Mouse (Mus musculus): ENCODE data around the gene Slc6a9.
A peak's percentile ranks its signal among the peaks of the same experiment; 100 is the strongest.

Slc6a9 gene

DNA sequence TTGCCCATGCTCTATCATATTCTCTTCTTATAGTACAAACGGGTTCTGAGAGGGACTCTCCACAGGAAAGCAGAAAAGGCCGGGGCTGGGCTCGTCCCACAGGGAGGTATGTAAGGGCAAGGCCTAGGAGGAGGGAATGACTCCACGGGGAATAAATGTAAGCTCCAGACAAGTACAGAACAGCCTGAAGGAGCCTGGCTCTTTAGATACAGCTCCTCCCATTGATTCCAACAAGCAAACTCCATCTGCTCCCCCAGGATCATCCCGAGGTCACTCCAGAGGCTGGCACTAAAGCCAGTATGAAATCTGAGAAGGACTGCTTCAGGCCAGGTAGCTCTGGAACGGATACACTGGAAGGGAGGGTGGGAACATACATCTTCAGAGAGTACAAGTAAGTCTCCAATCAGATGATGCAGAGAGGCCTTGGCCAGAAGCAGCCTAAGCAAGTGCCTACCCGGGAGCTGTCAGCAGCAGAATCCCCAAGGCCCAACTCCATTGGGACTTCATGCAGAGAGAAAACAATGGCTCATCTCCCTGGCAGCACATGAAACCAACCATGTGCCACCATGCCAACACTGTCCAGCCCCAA lies 78.5 kb downstream of the Slc6a9 start:
- no peak for ATAC-seq (ENCODE audit: low TSS enrichment)

DNA sequence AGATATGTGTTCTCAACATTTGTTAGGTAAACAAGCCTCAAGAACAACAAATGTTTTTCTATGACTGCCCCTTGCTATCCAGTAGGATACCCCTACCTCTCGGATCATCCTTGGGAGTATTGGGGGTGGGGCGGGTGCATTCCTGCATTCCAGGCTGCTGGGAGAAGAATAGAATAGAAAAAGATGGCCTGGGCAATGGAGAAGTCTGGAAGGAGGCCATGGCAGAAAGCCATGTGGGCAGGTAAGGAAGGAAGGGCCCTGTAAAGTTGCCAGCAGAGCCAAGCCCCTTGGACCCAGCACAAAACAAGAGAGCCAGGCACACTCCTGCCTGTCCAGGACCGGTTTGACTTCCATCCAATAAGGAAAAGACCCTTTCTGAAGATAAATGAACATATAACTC lies 79.1 kb downstream of the Slc6a9 start:
- ATAC-seq (ENCODE audit: low TSS enrichment) = no peak

DNA sequence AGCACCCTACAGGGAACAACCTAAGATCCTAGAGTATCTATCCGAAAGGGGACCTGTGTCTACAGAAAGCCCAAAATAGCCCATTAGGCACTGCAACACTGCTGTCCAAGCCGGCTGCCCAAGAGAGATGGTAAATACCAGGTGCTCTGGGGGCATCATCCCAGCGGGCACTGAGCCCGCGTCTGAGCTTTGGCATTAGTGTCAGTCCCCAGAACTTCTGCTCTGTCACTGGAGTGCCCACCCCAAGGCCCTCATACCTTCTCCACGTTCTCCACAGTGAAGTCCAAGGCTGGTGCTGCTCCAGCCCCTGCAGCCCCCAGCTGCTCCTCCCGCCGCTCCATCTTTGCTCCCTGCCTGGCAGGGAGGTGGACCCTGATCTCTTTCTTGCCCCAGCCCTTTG lies 79.7 kb downstream of the Slc6a9 start:
- 0 out of 2 replicates have a peak, but pooled peaks have one; percentile 2 for ATAC-seq (ENCODE audit: low TSS enrichment)

DNA sequence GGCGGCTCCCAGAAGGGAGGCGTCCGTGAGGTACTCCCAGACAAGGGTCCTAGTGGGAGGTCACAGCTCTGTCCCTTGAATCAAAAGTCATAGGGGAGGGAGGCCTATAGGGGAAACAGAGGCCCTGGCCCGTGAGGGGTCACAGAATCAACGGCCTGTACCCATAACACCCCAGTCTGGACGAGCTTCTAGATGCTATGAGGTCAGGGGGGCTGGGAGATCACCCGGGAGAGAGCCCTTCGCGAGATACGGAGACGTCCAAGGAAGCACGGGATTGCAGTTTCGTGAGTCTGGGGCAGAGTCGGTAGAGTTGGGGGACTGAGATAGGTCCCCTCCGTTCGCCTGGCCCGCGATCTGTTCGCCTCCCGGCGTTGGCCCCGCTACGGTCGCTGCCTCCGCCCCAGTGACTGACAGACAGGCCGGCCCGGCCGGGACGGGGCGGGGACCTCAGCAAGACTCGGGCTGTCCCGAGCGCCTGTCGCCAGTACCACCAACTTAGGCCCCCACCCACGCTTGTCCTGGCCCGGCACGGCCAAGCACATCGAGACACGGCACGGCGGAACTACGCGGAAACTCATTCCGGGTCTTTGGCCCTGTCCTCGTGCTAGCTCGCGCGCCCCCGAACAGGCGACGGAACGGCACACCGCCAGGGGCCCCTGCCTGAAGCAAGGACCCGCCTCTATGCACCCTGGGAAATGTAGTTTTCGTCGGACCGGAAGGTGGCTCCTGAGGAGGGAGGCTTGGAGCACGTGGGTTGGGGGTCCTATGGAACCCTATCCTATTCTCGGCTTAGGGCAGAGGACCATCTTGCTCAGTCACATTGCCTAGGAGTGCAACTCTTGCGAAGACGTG lies 80.5 kb downstream of the Slc6a9 start, which contains the start of gene Ipo13:
Ipo13 (minus strand) TSS at position 409 of the 852 bp plus-strand sequence.
- ATAC-seq (ENCODE audit: low TSS enrichment) = peak; percentile 85

DNA sequence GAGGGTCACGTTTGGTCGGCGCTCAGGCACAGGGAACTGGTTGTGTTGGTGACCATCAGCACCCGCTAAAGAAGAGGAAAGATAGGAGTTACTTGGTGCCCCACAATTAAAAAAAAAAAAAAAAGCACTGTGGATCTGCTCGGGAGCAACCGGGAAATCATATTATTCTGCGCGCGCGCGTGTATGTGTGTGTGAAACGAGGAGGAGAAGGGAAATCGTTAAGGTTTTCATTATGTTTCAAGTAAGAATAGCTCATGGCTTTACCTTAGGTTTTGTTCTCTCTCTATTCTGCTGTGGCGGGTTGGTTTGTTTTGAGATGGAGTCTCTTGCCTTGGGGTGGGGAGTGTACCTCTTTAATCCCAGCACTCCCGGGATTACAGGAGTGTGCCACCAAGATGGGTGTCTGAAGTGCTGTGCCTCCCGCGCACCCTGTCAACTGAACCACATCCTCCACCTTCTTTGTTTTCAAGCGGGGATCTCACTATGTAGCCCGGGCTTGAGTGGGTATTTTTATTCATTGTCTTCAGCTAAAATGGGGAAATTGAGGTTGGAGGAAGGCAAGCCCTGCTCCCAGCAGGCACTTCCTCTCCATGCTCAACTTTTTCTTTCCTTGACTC lies 81.3 kb downstream of the Slc6a9 start:
- ATAC-seq (ENCODE audit: low TSS enrichment) = peak; percentile 36; the same call in 1 of the 2 replicates

DNA sequence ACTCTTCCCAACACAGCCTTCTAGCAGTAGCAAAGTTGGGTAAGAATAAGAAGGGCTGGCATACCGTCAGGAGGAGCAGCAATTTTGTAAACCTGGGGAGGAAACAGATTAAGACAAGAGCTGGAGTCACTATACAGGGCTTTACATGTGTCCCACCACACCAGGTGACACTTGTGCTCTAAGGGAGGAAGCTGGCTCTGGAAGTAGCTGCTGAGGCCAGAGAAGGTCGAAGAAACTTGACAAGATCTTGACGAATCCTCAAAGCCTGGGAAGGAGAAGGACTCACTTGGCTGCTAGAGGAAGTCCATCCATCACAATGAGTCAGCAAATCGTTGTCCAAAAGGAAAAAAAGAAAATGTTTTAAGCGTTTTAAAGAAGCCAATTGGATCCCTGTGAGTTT lies 82.1 kb downstream of the Slc6a9 start:
- no peak for ATAC-seq (ENCODE audit: low TSS enrichment)

DNA sequence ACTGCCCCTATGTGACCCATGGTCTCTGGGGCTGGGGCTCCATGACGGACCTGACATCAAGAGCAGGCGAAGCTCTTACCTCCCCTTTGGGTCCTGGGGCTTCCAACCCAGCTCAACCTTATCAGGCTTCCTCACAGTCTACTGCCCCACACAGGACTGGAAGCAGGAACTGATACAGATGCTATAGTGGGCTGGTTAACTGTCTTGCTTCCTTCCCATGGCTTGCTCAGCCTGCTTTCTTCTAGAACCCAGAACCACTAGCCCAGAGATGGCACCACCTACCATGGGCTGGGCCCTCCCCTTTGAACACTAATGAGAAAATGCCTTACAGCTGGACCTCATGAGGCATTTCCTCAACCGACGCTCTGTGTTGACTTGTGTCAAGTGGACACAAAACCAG lies 83.1 kb downstream of the Slc6a9 start:
- ATAC-seq (ENCODE audit: low TSS enrichment) = no peak

DNA sequence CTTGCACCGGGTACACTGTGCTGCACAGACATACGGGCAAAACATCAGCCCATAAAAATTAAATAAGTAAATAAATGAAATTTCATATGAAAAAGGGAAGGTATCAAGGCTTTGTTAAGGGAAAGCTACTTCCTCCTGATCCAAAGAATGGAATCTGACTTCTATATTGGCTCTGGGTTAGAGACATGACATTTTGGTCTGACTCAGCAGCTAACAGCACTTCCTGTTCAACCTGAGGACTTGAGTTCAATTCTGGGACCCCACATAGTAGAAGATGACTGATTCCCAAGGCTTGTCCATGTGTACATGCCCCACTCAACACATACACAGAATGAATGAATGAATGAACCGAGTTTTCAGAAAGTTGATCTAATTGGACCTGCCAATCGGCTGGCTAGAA lies 83.5 kb downstream of the Slc6a9 start:
- no peak for ATAC-seq (ENCODE audit: low TSS enrichment)

DNA sequence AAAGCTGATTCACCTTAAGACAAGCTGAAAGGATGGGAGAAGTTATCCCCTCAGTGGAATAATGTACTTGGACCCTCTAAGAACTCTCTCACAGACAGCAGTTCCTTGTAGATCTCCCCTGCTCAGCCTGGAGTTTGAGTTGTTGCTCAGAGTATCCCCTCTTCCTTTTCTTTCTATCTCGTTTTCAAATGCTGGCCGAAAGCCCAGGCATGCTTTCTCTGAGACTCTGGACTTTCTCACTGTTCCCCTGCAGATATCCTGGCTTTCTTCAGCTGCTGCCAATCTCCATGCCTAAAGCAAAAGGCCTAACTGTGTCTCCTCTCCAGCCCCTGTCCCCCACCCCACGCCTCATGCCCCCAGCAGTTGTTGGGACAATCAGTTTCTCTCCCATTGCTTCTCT lies 84.0 kb downstream of the Slc6a9 start:
- no peak for ATAC-seq (ENCODE audit: low TSS enrichment)

DNA sequence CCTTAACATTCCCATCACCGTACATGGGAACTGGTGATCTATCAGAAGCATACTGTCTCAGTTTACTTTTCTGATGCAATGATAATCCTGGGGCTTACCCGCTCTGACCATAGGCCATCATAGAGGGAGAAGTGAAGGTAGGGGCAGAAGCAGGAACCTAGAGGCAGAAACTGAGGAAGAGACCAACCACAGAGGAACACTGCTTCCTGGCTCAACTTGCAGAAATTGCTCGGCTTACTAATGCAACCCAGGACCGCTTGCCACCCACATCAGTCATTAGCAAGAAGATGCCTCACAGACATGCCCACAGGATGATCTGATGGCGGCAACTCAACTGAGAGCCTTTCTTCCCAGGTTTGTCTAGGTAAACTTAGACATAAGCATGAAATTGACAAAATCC lies 84.5 kb downstream of the Slc6a9 start:
- ATAC-seq (ENCODE audit: low TSS enrichment) = no peak

DNA sequence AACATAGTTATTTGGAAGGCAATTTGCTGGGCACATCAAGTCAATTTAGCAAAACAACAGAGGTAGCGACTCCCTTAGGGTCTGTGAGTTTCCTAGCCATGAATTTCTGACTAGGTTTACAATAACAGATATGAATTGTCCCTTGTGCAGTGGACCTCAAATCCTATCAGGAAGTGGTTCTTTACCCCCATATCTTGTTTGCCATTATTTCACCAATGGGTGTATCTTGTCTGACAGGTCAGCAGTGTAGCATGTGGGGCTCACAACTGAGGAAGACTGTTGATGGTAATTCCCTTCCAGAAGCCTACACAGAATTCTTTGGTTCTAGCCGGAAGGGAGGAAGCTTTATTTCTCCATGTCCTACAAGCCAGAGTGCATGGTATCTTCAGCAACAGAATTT lies 87.1 kb downstream of the Slc6a9 start:
- ATAC-seq (ENCODE audit: low TSS enrichment) = no peak

DNA sequence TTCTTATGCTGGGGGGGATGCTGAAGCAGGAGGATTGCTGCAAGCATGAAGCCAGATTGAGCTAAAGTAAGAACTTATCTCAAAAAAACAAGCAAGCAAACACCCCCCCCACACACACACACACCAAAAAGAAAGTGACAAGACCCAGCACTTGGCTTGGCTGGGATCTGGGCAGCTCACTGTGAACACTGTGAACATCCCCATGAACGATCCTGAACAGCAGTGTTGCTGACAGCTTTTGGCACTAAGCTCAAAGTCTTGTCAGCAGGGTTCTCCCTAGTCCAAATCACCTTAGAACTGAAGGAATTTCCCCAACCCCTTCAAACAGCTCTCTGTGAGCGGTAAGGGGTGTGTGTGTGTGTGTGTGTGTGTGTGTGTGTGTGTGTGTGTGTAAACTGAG lies 89.1 kb downstream of the Slc6a9 start:
- ATAC-seq (ENCODE audit: low TSS enrichment) = no peak
